Mouse (Mus musculus): ENCODE results near the gene Pgam5. TPM values are rescaled to one million over a fixed set of nuclear protein-coding genes. Genes with fewer than 3 reads are reported as not detected.
A peak's percentile ranks its signal among the peaks of the same experiment; 100 is the strongest.

Gene Pgam5
- polyA plus RNA-seq (2015; fragmentation: Nextera tagmentation; extraction: Ambion mirVana) = 61.0 and 61.4 TPM in 2 replicates

DNA sequence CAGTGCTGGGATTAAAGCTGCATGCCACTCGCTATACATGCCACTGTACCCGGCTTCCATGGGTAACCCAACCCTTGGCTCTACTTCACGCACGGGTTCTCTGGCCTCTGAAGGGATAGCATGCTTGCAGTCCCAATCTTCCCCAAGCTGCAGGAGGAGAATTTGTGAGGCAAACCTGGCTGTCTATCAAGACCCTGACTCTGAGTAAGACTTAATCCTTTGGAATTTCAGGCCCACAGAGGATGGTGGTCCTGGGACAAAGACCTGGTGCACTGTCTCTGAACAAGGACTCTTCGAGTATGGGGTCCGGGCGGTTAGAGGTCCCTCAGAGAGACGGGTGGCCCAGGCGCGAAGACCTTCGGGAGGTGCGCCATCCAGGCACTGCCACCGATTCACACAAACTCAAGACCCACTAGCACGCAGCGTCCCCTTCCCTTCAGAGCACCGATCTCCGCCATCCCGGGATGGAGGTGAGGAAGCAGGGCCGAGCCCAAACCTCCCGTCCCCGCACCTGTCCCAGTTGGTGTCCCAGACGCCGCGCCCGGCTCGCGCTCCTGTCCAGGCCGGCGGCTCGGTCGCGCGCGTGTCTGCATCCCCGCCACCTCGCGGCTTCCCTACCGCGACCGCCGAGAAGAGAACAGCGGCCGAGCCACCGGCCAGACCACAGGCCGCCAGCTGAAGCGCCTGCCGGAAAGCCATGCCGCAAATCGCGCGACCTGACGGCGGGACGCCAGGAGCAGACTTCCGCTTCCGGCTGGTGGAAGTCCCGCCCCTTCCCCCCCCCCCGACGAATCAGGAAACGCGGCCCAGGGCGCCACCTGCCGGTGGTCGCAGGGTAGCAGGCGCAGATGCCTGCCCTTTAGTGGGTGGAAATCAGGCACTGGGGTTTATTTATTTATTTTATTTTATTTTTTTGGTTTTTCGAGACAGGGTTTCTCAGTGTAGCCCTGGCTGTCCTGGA lies at the start of gene Pgam5:
TSS of gene Pgam5 (minus strand) at position 773 of the 961 bp plus-strand sequence.
- Histone ChIP-seq H3K27me3 (no peaks in the 10 kb centered on the region), H3K4me2 (peak within 1 kb of the TSS; percentile 76), H3K9me3 (no peaks in the 10 kb centered on the region), H3K27ac (peak within 1 kb of the TSS; percentile 72), H3K9ac (peak within 1 kb of the TSS; percentile 92), H3K36me3 (peaks cover 28% of the 10 kb centered on the region), H3K4me3 (peak within 1 kb of the TSS; percentile 97), H3K4me1 (peaks cover 5% of the 10 kb centered on the region)
- under 1% methylated on average over 66 of the region's 66 CpGs for WGBS
- ATAC-seq (ENCODE audit: insufficient number of reproducible peaks, low FRiP score, low TSS enrichment, low read depth) = peak; percentile 56

DNA sequence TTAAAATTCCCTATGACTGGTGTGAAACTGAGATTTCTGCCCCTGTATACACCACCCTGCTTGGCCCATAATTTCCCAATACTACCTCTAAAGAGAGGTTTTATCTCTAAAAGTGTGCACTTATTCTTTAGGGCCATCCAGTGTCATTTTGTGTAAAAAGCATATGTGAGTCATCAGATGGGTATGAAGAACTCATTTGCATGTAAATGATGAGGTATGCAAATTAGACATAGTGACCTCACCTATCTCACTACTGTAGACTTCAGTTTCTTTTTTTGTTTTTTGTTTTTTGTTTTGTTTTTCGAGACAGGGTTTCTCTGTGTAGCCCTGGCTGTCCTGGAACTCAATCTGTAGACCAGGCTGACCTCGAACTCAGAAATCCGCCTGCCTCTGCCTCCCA lies 43.4 kb upstream of the Pgam5 start:
- H3K36me3 ChIP-seq = peaks cover 49% of the 10 kb centered on the region
- H3K9me3 ChIP-seq = no peaks in the 10 kb centered on the region
- no peaks in the 10 kb centered on the region for H3K27me3 ChIP-seq
- 91% methylated on average over 3 of the region's 3 CpGs for WGBS
- ATAC-seq (ENCODE audit: insufficient number of reproducible peaks, low FRiP score, low TSS enrichment, low read depth) = no peak
- no peak overlapping the region for H3K9ac ChIP-seq
- H3K4me3 ChIP-seq = no peak overlapping the region
- H3K4me2 ChIP-seq = no peak overlapping the region
- H3K27ac ChIP-seq = no peak overlapping the region
- no peaks in the 10 kb centered on the region for H3K4me1 ChIP-seq

DNA sequence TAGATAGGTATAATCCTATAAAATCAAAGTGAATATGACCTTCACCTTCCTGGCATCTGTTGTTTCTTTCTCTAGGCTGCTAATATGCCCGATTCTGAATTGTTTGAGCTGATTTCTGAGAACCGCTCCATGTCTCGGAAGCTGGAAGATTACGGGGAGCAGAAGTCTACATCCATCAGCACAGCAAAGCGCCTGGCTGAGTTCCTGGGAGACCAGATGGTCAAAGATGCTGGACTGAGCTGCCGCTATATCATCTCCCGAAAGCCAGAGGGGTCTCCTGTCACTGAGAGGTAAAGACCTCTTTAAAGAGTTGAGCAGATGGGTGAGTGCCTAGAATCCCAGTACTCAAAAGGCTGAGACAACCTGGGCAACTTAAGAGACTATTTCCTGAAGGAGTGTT lies 39.1 kb upstream of the Pgam5 start:
- Histone ChIP-seq H3K27me3 (no peaks in the 10 kb centered on the region), H3K4me1 (no peaks in the 10 kb centered on the region), H3K9ac (no peak overlapping the region), H3K27ac (no peak overlapping the region), H3K4me3 (no peak overlapping the region), H3K4me2 (no peak overlapping the region), H3K36me3 (peaks cover 75% of the 10 kb centered on the region), H3K9me3 (no peaks in the 10 kb centered on the region)
- WGBS = 95% methylated on average over 7 of the region's 7 CpGs
- no peak for ATAC-seq (ENCODE audit: insufficient number of reproducible peaks, low FRiP score, low TSS enrichment, low read depth)

DNA sequence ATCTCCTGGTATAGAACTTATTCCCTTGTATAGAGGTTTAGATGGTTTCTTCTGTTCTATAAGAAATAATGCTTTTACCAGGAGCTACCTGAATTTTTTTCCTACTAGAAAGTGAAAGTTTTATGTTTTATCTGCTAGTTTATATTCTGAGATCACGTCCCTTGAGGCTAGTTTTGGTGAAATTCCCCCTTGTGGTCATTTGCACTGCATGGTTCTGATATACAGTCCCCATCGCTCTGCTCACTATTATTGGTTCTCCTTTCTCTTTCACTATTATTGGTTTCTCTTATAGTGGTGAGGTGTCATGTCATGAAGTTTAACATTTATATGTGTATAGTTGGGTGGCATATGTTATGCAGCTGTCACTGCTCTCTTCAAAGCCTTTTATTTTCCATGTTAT lies 30.9 kb upstream of the Pgam5 start:
- H3K27me3 ChIP-seq = no peaks in the 10 kb centered on the region
- H3K9me3 ChIP-seq = no peaks in the 10 kb centered on the region
- 85% methylated on average over 2 of the region's 2 CpGs for WGBS

DNA sequence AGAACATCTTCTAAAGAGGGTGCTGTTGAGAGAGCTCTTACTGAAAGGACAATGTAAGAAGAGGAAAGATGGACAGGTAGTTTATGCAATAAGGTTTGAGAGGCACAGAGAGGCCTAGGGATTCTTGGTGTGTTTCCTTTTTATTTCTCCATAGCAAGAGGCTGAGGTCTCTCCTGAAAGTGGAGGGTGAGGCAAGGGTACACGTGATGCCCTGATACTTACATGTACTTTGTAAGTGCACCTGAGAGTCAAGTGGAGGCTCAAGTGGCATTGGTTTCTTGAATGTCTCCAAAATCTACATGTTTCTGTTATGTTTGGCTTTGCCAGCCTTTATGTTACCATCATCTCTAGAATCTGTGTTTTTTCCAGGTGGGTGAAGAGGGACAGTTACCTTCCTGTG lies 26.9 kb upstream of the Pgam5 start:
- no peaks in the 10 kb centered on the region for H3K4me1 ChIP-seq
- H3K27ac ChIP-seq = no peak overlapping the region
- H3K9me3 ChIP-seq = no peaks in the 10 kb centered on the region
- no peak overlapping the region for H3K9ac ChIP-seq
- peaks cover 71% of the 10 kb centered on the region for H3K36me3 ChIP-seq
- no peaks in the 10 kb centered on the region for H3K27me3 ChIP-seq
- no peak for ATAC-seq (ENCODE audit: insufficient number of reproducible peaks, low FRiP score, low TSS enrichment, low read depth)
- H3K4me2 ChIP-seq = no peak overlapping the region
- WGBS = 100% methylated on average over 1 of the region's 1 CpGs
- no peak overlapping the region for H3K4me3 ChIP-seq

More for the DNA sequence above, 30.9 kb upstream of the Pgam5 start:
- ATAC-seq (ENCODE audit: insufficient number of reproducible peaks, low FRiP score, low TSS enrichment, low read depth) = no peak
- Histone ChIP-seq H3K9ac (no peak overlapping the region), H3K27ac (no peak overlapping the region), H3K4me2 (no peak overlapping the region), H3K36me3 (peaks cover 80% of the 10 kb centered on the region), H3K4me3 (no peak overlapping the region), H3K4me1 (no peaks in the 10 kb centered on the region)

DNA sequence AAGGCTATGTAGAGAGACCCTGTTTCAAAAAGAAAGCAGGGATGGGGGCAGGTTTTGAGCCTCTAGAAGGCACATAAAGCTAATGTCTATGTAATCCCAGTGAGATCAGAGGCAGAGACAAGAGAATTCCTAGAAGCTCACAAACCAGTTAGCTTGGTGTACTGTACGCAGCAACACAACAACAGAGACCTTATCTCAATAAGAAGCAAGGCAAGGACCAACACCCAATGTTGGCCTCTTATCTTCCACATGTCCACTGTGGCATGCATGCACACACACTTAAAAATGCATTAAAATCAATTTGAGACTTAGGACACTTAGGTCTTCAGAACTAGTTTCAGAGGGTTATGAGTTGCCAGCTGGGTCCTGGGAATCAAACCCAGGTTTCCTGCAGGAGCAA lies 21.9 kb upstream of the Pgam5 start:
- Histone ChIP-seq H3K27ac (no peak overlapping the region), H3K27me3 (no peaks in the 10 kb centered on the region), H3K4me1 (peaks cover 6% of the 10 kb centered on the region; the same call in 1 of the 2 replicates), H3K4me3 (no peak overlapping the region), H3K4me2 (no peak overlapping the region), H3K36me3 (peaks cover 56% of the 10 kb centered on the region), H3K9ac (no peak overlapping the region), H3K9me3 (no peaks in the 10 kb centered on the region)
- ATAC-seq (ENCODE audit: insufficient number of reproducible peaks, low FRiP score, low TSS enrichment, low read depth) = no peak
- 88% methylated on average over 1 of the region's 1 CpGs for WGBS

DNA sequence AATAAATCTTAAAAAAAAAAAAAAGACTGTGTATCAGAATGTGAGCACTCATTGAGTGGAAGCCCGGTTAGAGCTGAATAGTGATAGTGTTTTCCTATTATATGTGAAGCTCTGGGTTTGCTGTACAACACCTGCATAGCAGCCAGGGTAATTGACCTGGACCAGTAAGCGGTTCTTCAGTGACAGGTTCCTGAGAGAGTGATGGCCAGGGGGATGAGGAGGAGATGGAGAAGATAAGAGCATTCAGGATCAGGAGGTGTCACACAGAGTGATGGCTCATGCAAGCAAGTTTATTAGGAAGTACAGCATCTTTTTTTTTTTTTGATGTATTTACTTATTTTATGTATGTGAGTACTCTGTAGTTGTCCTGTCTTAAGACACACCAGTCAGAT lies 17.4 kb upstream of the Pgam5 start:
- H3K27me3 ChIP-seq = peaks cover 17% of the 10 kb centered on the region
- H3K9me3 ChIP-seq = no peaks in the 10 kb centered on the region
- no peak overlapping the region for H3K27ac ChIP-seq
- H3K36me3 ChIP-seq = peaks cover 25% of the 10 kb centered on the region
- H3K4me3 ChIP-seq = peak overlapping the region; percentile 88
- no peak for ATAC-seq (ENCODE audit: insufficient number of reproducible peaks, low FRiP score, low TSS enrichment, low read depth)
- peak overlapping the region; percentile 93 for H3K4me2 ChIP-seq
- peaks cover 15% of the 10 kb centered on the region for H3K4me1 ChIP-seq
- WGBS = 75% methylated on average over 2 of the region's 2 CpGs
- no peak overlapping the region for H3K9ac ChIP-seq

DNA sequence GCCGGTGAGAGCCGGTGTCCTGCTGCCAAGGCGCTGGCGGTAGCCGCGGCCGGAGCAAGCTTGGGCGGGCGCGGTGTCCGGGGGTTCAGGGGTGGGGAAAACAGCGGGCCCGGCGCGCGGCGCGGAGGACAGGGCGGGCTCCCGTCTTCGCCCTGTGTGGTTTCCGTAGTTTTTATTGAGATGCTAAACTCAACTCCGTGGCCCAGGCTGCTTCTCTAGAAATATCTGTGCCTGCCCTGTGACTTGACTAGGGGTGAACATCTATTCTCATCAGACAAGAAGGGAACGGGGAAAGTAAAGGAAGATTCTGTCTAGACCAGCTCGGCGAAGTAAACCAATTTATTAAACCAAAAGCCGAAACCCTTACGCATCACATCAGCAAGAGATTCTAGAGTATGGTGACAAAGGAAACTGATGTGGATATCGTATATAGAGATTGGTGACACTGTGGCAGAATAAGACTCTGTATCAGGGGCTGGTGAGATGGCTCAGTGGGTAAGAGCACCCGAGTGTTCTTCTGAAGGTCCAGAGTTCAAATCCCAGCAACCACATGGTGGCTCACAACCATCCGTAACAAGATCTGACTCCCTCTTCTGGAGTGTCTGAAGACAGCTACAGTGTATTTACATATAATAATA lies 16.9 kb upstream of the Pgam5 start:
- Histone ChIP-seq H3K9me3 (no peaks in the 10 kb centered on the region), H3K4me3 (peak overlapping the region; percentile 88), H3K27ac (peak overlapping the region; percentile 77), H3K9ac (peak overlapping the region; percentile 88), H3K4me1 (peaks cover 15% of the 10 kb centered on the region), H3K27me3 (peaks cover 17% of the 10 kb centered on the region), H3K4me2 (peak overlapping the region; percentile 93), H3K36me3 (peaks cover 20% of the 10 kb centered on the region)
- ATAC-seq (ENCODE audit: insufficient number of reproducible peaks, low FRiP score, low TSS enrichment, low read depth) = peak; percentile 60; the same call in 1 of the 2 replicates
- 2% methylated on average over 30 of the region's 31 CpGs for WGBS

DNA sequence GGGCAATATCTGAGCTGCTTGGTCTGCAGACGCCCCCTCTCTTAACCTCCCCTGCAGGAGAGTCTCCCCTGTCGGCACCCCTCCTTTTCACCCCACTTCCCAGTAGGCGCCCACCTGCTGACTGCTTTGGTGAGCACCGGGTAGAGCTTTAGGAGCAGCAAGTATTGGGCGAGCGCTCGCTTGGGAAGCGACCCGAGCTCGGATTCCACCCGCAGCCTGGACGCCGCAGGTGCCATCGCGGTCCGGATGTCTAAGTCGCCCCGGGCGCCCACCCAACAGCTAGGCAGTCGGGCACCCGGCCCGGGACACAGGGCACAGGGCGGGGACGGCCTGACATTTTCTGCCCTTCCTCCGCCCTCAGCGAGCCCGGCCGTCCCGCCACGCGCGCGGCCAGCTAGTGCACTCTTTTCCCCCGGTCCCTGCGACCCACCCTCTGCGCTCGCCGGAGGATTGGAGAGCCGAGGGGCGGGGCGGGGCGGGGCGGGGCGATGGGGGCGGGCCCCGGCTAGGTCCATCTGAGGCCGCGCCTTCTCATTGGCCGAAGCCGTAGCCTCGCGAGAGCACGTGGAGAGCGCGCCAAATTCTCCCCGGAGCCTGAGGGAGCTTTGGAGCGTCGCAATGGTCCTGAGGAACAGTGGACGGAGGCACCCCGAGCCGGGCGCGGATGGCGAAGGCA lies 16.2 kb upstream of the Pgam5 start, which contains the start of the genes Pxmp2 and Pole:
TSS of gene Pxmp2 (minus strand) at position 417 of the 676 bp plus-strand sequence.
TSS of gene Pole (plus strand) at position 537 of the 676 bp plus-strand sequence.
- peak within 1 kb of the TSS; percentile 93 for H3K4me2 ChIP-seq

DNA sequence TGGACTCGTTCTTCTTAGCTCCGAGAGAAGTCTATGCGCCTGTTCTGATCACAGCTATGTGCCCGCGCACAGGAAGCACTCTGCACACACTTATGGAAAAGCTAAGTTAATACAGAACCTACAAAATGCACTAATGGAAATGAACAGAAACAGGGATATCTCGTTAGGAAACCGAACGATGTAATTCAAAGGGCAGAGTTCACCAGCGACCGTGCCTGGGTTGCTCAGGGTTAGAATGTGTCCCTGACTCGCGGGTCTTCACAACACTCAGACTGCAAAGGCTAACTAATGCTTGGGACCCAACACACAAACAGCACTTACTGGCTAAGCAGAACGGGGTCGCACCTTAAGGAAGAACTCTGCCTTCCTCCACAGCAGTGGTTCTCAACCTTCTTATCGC lies 15.4 kb upstream of the Pgam5 start:
- H3K27me3 ChIP-seq = peaks cover 17% of the 10 kb centered on the region
- peak overlapping the region; percentile 93 for H3K4me2 ChIP-seq
- H3K27ac ChIP-seq = no peak overlapping the region
- no peak for ATAC-seq (ENCODE audit: insufficient number of reproducible peaks, low FRiP score, low TSS enrichment, low read depth)
- H3K4me1 ChIP-seq = peaks cover 15% of the 10 kb centered on the region
- peaks cover 11% of the 10 kb centered on the region for H3K36me3 ChIP-seq
- H3K9me3 ChIP-seq = no peaks in the 10 kb centered on the region
- 5% methylated on average over 15 of the region's 15 CpGs for WGBS
- no peak overlapping the region for H3K9ac ChIP-seq
- peak overlapping the region; percentile 88 for H3K4me3 ChIP-seq

More for the DNA sequence above, 16.2 kb upstream of the Pgam5 start, which contains the start of the genes Pxmp2 and Pole:
- Histone ChIP-seq H3K4me3 (peak within 1 kb of the TSS; percentile 88), H3K27ac (peak within 1 kb of the TSS; percentile 77), H3K27me3 (peaks cover 17% of the 10 kb centered on the region), H3K9me3 (no peaks in the 10 kb centered on the region), H3K4me1 (peaks cover 15% of the 10 kb centered on the region), H3K36me3 (peaks cover 13% of the 10 kb centered on the region), H3K9ac (peak within 1 kb of the TSS; percentile 88)
- WGBS = under 1% methylated on average over 63 of the region's 64 CpGs
- peak; percentile 98 for ATAC-seq (ENCODE audit: insufficient number of reproducible peaks, low FRiP score, low TSS enrichment, low read depth)

DNA sequence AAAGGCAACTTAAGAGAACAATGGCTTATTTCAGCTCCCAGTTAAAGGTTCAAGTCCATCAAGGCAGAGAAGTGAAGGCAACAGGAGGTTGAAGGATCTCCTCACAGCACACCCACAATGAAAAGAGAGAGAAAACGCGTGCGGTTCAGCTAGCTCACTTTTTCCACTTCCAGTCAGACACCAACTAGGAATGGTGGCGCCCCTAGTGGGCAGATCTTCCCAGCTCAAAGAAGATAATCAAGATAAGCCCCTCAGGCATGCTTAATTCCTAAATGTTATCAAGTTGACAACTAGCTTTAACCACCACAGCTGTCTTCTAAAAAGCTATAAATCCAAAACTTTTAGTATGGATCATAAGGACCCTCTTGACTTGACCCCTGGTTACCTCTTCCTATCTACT lies 14.8 kb upstream of the Pgam5 start:
- ATAC-seq (ENCODE audit: insufficient number of reproducible peaks, low FRiP score, low TSS enrichment, low read depth) = no peak
- Histone ChIP-seq H3K4me2 (0 out of 2 replicates have a peak overlapping the region, but pooled peaks have one; percentile 93), H3K4me3 (no peak overlapping the region), H3K9ac (no peak overlapping the region), H3K36me3 (peaks cover 5% of the 10 kb centered on the region), H3K9me3 (no peaks in the 10 kb centered on the region), H3K27ac (no peak overlapping the region), H3K4me1 (peaks cover 15% of the 10 kb centered on the region), H3K27me3 (peaks cover 17% of the 10 kb centered on the region)
- WGBS = 13% methylated on average over 4 of the region's 4 CpGs
